Mouse (Mus musculus) right cerebral cortex, postnatal 36 days (tissue): ENCODE measurements at regions not wholly inside any gene's neighbourhood (a gene's known extent, or its start where the extent isn't known, plus 50 kb on each side); places are given as distances from the start of the nearest gene placed in this dataset.
"Not testable (repeated sequence)": the region's sequence is repeated elsewhere in the genome, so short reads cannot be mapped to it uniquely, and the experiment has no call there.

ENCODE experiments used
- DNase-seq, 2 experiments: peaks; one replicate each; pipeline ENCODE4 v3.0.0; 2022; ENCODE audit warnings: low spot score in 2 of 2, mixed read lengths in 1 of 2

GRCm38 (mm10) chr12:22156467-22157037, 739.1 kb upstream of the Ywhaq start:
- peak in 1 of 2 experiments; percentile 0 for DNase-seq

- not testable (repeated sequence) for DNase-seq
These were observed 737.9 kb upstream of the Ywhaq start for GRCm38 (mm10) chr12:22155341-22155740.
